Mouse (Mus musculus): ENCODE results near the gene Tmem184b.

The Tmem184b gene

DNA sequence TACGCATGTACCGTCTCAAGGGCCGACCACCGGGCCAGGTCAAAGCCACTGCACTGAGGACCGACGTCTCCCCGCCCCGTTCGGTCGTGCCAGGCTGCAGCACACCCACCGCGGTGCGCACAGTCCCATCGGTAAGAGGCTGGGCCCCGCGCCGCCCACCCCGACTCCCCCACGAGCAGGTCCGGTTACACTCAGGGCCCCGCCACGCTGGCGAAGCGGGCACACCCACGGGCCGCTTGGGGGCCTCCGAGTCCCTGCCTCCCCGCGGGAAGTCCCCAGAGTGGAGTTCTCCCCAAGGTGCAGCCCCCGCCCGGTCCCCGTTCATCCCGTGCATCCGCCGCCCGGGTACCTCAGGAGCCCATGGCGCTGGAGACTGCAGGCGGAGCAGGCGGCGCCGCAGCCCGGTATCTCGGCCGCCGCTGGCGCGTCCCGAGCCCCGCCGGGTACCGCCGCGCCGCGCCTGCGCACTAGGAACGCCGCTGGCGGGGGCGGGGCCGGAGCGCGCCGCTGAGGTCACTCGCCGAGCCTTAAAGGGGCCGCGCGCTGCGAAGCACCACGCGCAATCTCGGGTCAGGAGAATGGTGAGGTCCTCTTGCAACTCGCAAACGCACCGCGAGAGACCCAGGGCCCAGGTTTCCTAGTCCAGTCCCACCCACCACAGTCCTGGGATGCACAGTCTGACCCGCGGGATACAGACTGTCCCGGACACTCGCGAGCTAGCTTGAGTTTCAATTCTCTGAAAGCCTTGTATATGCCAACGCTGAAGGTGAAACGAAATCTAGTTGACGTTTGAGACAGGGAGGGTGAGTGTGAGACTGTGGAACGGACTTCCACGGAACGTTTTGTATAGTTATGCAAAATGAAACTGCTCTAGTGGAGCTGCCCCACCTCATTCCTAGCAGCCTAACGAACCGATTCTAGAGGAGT lies at the start of gene Tmem184b:
TSS of gene Tmem184b (minus strand) at position 734 of the 927 bp plus-strand sequence.
- in situ Hi-C loops (cut with MboI, MseI): no loop called here

DNA sequence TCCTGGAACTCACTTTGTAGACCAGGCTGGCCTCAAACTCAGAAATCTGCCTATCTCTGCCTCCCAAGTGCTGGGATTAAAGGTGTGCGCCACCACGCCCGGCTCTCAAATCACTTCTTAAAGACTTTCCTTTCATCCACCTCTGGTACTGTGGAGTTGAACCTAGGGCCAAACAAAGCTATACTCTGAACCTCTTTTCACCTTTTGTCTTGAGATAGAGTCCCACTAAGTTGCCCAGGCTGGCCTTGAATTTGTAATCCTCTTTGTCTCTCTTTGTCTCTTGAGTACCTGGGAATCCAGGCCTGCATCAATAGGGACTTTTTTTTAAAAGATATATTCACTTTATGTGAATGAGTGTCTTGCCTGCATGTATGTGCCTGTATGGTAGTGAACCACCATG lies 44.7 kb upstream of the Tmem184b start:
- in situ Hi-C loops (cut with MboI, MseI): no loop called here

DNA sequence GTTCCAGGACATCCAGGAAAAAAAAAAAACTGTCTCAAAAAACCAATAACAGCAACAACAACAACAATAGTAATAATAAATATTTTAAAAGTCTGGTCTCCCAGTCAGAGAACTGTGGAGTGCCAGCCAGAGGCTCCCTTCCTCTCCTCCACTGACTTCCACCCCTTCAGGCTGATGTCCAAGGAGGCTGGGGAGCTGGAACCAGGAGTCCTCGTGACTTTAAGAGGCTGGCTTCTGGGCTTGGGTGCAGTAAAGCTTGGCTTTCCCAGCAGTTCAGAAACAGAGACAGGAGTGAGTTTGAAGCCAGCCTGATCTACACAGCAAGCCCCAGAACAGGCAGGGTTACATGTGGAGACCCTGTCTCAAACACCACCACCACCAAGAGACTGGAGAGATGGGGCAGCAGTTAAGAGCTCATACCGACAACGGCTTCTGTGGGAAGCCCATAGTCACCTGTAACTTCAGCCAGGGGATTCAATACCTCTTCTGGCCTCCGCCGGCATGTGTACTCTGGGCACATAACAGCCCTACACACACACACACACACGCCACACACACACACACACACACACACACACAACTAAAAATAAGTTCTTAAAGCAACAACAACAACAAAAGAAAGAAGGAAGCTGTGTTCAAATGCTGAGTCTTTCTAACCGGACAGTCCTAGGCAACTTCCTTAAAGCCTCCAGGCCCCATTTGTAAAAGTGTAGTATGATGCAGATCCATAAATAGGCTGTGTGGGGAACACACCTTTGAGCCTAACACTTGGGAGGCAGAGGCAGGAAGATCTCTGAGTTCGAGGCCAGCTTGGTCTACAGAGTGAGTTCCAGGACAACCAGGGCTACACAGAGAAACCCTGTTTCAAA lies 42.7 kb upstream of the Tmem184b start:
- in situ Hi-C loops (cut with MboI, MseI): no loop called here

DNA sequence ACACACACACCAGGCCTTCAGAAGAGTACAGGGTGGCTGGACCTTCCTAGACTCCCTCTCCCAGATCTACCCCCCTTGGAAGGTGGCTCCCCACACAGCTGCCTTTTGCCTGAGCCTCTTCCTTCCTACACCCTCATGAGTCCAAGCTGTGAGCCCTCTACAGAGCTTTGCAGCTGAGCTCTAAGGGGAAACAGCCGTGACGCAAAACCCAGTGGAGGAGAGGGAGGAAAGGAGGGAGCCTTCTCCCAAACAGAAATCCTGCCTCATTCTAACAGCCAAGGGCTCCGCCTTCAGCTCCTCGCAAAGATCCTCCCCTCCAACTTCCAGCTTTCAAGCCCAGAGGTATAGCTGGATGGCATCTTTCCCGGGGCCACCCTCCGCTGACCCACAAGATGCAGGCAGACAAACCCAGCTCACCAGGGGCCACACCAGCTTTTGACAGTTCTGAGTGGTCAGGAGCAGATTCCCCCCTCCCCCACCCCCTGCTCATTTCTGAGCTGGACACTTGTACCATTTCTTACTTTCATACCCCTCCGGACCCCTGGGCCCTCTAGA lies 40.6 kb upstream of the Tmem184b start:
- in situ Hi-C loops (cut with MboI, MseI): no loop called here

DNA sequence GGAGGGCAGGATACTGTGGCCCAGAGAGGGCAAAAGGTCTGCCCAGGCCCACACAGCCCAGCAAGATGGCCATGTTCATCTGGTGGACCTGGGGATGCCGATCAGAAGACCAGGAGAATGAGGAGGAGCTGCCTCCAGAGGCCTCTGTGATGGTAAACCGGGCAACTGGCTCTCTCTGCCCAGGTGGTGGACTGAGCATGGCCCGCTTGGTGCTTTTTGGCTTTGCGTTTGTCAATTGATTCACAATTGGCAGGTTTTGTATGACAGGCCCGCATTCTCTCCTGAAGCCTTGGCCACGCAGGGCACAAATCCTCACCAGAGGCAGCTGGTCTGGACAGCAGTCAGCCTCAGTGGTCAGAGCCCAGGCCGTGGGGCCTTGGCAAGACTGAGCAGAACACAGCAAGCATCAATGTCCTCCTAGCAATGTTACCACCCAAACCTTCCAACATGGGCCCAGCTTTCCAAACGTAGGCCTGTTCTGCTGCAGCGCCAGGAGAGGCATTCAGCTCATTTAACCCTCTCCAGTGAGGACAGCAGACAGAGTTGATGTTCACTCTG lies 39.7 kb upstream of the Tmem184b start:
- in situ Hi-C loops (cut with MboI, MseI): no loop called here

DNA sequence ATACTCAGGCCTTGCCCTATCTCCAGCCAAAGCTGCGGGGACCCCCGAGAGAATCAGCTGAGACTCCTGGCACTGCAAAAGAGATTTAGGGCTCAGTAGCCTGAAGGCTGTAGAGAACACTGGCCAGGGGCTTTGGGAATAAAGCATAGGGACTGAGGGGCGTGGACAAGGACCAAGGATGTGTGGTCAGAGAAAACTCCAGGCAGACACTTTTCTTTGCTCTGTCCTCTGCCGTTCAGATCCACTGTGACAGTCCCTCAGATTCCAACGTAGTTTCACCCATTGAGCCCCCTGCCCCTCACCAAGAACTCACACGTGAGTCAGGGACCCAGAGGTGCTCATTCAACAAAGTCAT lies 38.9 kb upstream of the Tmem184b start:
- in situ Hi-C loops (cut with MboI, MseI): no loop called here

DNA sequence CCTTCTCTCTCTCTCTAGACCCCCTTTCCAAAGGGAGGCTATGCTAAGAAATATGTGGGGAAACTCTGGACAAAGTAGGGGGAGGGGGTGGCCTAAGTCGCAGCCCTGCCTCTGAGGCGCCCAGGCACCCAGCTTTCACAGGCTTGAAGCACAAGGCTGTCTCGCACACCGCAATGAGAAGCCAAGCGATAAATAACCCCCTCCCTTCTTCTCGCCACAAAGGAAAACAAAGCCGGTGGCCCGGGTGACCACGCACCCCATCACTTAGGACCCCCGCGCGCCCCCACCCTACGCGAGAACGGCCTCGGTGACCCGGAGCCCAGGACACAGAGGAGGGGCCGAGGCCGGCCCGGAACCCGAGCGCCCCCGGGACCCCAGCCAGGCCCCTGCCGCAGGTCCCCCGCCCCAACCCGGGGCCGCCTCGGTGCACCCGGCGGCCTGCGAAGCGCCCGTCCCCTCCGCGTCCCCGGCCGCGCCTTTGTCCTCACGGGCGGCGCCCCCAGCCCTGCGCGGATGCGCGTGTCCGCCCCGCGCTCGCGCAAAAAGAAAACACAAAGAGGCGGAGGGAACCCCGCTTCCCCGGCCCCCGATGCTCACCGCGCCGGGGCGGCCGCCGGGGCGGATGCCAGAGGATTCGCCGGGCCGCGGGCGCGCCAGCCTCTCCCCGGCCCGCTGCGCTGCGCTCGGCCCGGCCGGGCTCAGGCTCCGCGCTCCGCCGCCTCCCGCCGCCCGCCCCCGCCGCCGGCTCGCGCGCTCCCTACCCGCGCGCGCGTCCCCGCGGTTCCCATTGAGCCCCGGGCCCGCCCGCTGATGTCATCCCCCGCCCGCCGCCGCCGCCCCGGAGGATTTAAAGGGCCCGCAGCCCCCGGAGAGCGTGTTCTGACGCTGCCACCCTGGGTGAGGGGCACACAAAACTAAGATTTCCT lies 38.2 kb upstream of the Tmem184b start:
- in situ Hi-C loops (cut with MboI, MseI): no loop called here

DNA sequence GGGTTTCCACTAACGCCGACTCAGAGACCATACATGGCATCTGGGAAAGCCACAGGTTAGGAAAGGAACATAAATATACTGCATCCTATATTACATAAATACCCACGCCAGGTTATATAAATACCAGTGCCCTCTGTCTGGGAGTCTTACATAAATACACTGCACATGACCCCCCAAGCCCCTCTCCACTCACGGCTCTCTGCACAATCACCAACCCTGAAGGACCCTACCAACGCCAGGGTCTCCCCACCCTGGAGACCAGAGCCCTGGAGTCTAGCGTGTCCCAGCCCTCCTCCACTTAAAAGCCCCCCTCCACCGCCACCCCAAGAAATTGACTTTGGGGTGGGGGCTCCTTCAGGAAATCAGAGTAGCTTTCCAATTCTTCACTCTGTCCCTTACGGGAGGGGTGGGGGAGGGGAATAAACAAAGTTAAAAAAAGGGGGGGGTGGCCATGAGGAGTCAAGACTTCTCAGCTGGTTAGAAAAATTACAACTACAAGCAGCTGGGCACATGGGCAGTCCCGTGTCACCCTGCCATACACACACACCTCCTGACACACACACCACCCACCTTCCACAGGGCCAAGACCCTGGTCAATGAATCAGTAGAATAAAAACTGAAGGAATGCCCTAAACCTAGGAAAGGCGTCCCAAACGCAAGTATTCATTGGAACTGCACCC lies 37.4 kb upstream of the Tmem184b start:
- in situ Hi-C loops (cut with MboI, MseI): no loop called here

DNA sequence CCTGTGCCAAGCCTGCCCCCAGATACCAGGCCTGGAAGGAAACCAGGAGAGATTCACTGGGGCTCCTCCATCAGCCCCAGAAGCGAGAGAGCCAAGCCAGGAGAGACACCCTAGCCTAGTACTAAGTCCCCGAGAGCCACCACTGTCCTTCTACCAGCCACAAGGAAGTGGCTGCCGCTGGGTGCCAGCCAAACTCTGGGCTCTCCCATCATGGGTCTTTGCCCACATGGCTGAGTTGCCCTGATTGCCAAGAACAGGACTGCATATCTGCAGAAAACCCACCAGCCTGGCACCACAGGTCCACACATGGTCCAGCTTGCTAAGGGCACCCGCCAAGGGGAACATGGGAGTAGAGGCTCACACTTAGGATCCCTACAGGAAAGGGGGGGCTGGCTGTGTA lies 36.9 kb upstream of the Tmem184b start:
- in situ Hi-C loops (cut with MboI, MseI): no loop called here

DNA sequence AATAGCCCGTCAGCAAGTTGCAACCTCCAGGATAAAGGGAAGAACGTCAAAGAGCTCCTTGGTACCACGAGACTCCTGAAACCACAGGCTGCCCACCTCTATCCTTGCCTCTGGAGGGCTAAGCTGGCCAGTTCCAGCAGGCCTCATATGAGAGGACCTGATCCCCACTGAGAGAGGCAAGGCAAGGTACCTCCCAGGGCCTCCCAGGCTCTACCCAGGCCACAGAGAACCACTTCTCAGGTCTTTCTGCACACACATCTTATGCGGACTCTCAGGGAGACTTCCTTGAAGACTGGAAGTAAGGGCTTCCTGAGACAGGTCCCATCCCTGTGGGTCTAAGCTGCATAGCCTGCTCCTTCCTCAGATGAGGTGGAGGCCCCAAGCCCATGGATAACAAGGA lies 36.0 kb upstream of the Tmem184b start:
- in situ Hi-C loops (cut with MboI, MseI): no loop called here

DNA sequence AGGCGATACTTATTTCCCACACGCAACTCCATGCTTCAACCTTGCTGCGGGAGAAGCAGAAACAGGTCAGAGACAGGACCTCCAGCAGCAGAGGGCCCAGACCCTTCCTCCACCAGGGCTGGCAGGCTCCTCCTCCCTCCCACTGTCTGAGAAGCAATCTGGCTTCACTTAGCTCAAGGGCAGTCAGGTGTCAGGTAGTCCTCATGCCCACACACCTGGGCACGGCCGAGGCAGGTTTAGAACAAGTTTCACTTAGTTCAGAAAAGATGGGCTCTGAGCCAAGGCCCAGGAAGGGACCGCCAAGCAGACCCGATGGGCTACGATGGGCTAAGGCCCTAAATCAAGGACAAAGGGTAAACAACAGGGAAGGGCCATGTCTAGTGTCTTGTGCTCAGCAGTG lies 35.4 kb upstream of the Tmem184b start:
- in situ Hi-C loops (cut with MboI, MseI): no loop called here

DNA sequence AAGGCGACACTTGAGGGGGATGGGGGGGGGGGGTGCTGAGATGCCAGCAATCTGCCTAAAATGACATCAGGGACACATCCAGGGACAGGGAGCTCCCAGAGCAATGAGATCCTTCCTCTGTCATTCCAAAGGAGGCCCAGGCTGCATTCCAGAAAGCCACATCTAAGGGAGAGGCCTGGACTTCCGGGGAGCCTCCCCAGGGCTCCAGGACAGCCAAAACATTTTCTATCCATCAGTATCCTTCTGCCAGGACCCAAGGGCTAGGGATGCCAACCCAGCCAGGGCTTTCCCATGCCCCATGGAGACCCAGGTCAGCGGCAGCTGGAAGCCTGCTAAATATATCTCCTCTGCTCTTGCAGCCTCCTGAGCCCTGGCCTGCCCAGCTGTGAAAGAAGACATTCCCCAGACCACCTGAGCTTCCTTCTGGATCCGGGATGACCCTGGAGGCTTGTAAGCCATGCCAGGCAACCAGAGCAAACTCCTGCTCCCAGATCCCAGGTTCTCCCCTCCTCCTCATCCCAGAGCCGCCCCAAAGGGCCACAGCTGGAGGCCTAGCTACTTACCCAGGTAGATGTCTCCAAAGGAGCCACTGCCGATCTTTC lies 34.9 kb upstream of the Tmem184b start:
- in situ Hi-C loops (cut with MboI, MseI): no loop called here

DNA sequence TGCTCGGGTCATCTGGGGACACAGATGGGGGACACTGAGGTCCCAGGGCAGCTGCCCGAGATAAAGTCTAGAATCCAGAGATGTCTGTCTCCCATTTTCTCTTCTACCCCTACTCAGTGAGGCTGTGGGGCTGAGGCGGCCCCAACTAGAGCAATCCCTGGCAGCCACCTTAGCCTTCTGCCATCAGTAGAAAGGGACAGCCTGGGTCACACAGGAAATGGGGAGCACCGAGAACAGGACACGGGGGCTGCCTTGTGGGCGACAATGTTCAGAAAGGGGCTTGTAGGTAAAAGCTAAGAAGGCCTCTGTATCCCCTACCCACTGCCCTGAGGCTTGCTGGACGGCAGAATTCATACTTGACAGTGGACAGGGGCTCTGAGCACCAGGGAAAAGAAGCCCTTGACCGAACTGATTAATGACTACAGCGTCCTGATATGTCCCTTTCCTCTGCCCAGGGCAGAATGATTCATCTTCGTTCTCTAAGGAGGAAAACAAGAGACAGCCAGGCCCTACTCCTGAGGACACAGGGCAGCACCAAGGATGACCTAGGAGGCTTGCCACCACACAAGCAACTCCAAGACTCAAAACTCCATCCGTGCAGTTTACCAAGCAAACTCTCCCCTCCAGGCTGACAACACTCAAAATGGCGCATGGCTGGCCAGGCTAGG lies 34.3 kb upstream of the Tmem184b start:
- in situ Hi-C loops (cut with MboI, MseI): no loop called here

DNA sequence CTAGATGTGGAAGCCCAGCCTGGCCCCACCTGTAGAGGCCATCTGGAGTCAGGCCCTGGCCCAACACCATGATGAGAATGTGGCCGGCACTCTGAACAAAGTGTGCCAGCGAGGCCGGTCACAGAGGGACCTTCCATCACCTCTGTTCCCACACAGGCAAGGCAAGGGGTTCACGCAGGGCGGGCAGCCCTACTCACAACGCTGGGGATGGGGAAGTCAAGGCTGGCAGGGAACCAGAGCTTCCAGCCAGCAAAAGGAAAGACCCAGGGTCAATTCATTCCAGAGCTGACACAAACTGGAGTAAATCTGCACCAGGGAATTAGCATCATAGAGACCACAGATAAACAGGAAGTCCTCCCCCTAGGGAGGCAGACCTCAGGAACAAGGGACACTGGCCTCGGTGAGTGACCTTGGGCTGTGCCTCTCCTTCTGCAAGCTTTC lies 33.1 kb upstream of the Tmem184b start:
- in situ Hi-C loops (cut with MboI, MseI): no loop called here

DNA sequence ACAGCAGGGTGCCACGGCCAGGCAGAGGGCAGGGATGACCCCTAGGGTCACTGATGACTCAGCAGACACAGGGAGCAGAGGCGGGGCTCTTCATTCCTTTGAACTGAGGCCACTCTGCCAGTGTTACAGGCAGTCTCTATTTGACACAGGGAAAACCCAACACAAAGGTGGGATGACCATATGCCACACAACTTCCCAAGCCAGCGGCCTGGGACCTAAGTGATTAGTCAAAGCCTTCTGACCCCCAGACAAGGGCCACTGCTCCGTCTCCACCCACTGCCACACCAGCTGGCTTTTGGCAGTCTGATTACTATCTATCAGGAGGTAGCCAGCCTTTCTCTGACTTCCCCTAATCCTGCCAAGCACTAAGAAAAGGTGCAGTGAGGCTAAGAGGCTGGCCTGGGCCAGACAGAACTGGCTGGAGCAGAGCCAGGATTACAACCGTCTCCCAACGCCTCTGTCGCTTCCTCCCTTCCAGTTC lies 31.9 kb upstream of the Tmem184b start:
- in situ Hi-C loops (cut with MboI, MseI): no loop called here

DNA sequence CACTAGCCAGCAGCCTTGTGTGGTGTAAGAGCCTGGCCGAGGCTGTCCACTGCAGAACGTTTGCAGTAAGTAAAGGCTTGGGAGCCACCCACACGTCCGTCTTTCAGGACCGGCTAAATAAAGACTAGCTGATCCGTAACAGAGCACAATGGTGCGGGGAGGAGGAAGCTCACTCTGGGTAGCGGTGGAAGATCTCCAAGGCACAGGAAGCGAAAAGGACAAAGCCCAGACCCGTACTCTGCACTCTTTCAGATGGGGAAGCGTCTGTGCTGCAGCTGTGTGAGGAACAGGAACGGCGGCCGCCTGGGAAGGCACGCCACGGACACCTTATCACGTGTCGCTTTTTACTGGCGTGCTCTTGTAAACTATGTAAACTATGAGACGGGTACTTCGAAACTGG lies 29.5 kb upstream of the Tmem184b start:
- in situ Hi-C loops (cut with MboI, MseI): no loop called here

DNA sequence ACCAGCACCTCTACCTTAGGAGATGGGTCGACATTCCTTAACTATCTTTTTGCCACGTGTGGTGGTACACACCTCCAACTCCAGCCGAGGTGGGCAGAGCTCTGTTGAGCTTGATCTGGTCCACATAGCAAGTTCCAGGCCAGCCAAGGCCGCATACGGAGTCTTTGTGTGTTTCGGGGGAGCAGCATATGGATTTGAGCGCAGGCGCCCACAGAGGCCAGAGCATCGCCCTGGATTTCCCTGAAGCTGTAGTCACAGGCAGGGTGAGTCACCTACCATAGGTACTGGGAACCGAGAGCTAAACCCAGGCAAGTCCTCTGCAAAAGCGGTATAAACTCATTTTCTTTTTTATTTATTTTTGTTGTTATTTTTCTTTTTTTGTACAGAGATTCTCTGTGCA lies 29.0 kb upstream of the Tmem184b start:
- in situ Hi-C loops (cut with MboI, MseI): no loop called here

DNA sequence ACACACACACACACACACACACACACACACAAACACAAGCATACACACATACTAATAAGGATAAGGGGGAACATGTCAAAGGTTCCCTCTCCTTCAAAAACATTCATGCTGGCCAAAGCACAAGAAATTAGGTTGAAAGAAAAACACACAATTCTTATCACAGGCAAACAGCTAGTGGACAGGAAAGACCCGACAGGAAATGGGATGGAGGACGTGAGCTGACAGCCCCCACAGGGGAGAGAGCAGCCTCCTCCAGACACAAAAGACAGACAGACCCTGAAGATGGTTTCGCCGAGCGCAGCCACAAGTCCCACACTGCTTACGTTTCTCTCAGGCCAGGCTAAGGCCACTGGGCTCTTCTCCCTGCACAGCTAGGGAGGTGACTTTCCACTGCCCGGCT lies 28.6 kb upstream of the Tmem184b start:
- in situ Hi-C loops (cut with MboI, MseI): no loop called here

DNA sequence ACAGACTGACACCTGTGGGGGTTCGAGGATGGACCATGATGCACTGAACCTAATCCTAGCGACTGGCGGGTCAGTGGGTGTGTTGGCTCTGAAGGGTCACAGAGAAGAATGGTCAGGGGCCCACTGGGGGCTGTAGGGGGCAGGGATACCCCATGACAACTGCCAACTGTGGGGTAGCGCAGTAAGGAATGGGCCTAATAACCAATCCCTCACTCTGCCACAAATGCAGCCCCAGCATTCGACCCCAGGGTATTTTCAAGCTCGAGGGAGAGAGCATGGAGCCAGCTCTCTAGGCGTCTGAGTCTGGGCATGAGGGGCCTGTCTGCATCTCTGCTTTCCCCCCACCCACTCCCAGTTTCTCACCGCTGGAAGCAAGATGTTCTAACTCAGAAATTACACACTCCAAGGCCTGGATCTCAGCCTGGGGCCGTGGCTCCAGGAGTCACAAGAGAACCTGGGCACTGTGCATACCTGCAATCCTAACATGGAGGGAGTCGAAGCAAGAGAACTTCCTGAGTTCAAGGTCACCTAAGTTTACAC lies 27.2 kb upstream of the Tmem184b start:
- in situ Hi-C loops (cut with MboI, MseI): no loop called here

All from regulatory T cell (primary cell).